Mouse (Mus musculus) midbrain, embryonic 13.5 days (tissue): ENCODE data around the gene Stk19. TPM values are rescaled to one million over a fixed set of nuclear protein-coding genes. Genes with fewer than 3 reads are reported as not detected.

ENCODE experiments used
- ATAC-seq: fragments of 200-750 bp; cut with Nextera tagmentation; 2 replicates; pipeline ENCODE4 v1.8.0; 2017; ENCODE audit warnings: mild to moderate bottlenecking, moderate TSS enrichment, moderate library complexity
- H3K27ac ChIP-seq: fragments of 300-500 bp; sonication (generic); 2 replicates; pipeline ENCODE4 v1.5.1; 2015; ENCODE audit warnings: inconsistent platforms, mild to moderate bottlenecking, moderate library complexity
- H3K27me3 ChIP-seq: fragments of 300-500 bp; sonication (generic); 2 replicates; pipeline ENCODE4 v1.6.1; 2015; ENCODE audit warnings: mild to moderate bottlenecking, inconsistent platforms
- H3K36me3 ChIP-seq: fragments of 300-500 bp; sonication (generic); 2 replicates; pipeline ENCODE4 v1.6.1; 2015; ENCODE audit warnings: mild to moderate bottlenecking, inconsistent platforms
- H3K4me1 ChIP-seq: fragments of 300-500 bp; sonication (generic); replicated peaks from 2 replicates; pipeline ENCODE4 v1.6.1; 2015; ENCODE audit warnings: inconsistent platforms
- H3K4me2 ChIP-seq: fragments of 300-500 bp; sonication (generic); replicated peaks from 2 replicates; pipeline ENCODE4 v1.6.1; 2015; ENCODE audit warnings: moderate library complexity, mild to moderate bottlenecking, inconsistent platforms
- H3K4me3 ChIP-seq: fragments of 300-500 bp; sonication (generic); replicated peaks from 2 replicates; pipeline ENCODE4 v1.5.1; 2015; ENCODE audit warnings: mild to moderate bottlenecking, inconsistent platforms
- H3K9ac ChIP-seq: fragments of 300-500 bp; sonication (generic); replicated peaks from 2 replicates; pipeline ENCODE4 v1.6.1; 2015; ENCODE audit warnings: mild to moderate bottlenecking, inconsistent platforms
- H3K9me3 ChIP-seq: fragments of 300-500 bp; sonication (generic); 2 replicates; pipeline ENCODE4 v1.6.1; 2016; ENCODE audit warnings: mild to moderate bottlenecking, inconsistent platforms
- whole genome bisulfite sequencing: fragments of 180-500 bp; shearing (Covaris S2); methylation state at CpG from one replicate; pipeline ENCODE4 v1.1.7; 2015; 5-methylcytosine and 5-hydroxymethylcytosine counted together
- microRNA-seq: library from miRNA; unstranded; fragments of <30 nt; microRNA quantifications from one replicate; pipeline ENCODE4, GENCODE M21; 2016
- polyA plus RNA-seq: library from polyadenylated mRNA; unstranded; fragments of >200 nt; fragmentation: Nextera tagmentation; extraction: Ambion mirVana; gene quantifications from 2 replicates; pipeline ENCODE4 v1.2.1, GENCODE M21; 2015

The Stk19 gene
- polyA plus RNA-seq, 1 experiment from 2014 or later, result 40.5 TPM

GRCm38 (mm10) chr17:34777680-34778325, 58.9 kb downstream of the Stk19 start:
- no peak for ATAC-seq
- Histone ChIP-seq H3K4me1 (no peaks in the 10 kb centered on the region), H3K27ac (no peak overlapping the region), H3K4me2 (no peak overlapping the region), H3K9ac (no peak overlapping the region), H3K4me3 (no peak overlapping the region), H3K27me3 (no peaks in the 10 kb centered on the region), H3K9me3 (peaks cover 6% of the 10 kb centered on the region; the same call in 1 of the 2 replicates), H3K36me3 (no peaks in the 10 kb centered on the region)
- WGBS, result 80% methylated on average over 9 of the region's 9 CpGs

Small RNA genes within 50 kb of the gene (microRNA-seq; reads per million reads assigned to microRNA genes)
- not detected for gene Mir6970
- 2.7 reads per million, percentile 9 among the genes with 10 or more reads in this experiment for gene Mir6971
- gene Mir6972, result not detected

Other genes starting within 250 kb of the Stk19 start
- gene Gpsm3, start 247.1 kb downstream of the Stk19 start, polyA plus RNA-seq, result 2.8 and 3.4 TPM in 2 replicates
- gene Pbx2, start 245.7 kb downstream of the Stk19 start, polyA plus RNA-seq, result 13.3 and 15.3 TPM in 2 replicates
- 1.5 and 2.2 TPM in 2 replicates for gene Ager, start 239.1 kb downstream of the Stk19 start, polyA plus RNA-seq
- gene Rnf5, start 233.3 kb downstream of the Stk19 start, polyA plus RNA-seq, result 324 and 337 TPM in 2 replicates
- gene Agpat1, start 232.7 kb downstream of the Stk19 start, polyA plus RNA-seq, result 86.0 and 100 TPM in 2 replicates
- gene Egfl8, start 221.0 kb downstream of the Stk19 start, polyA plus RNA-seq, result 6.8 and 8.6 TPM in 2 replicates
- 22.3 and 23.3 TPM in 2 replicates for gene Ppt2, start 208.4 kb downstream of the Stk19 start, polyA plus RNA-seq
- 7.4 and 7.5 TPM in 2 replicates for gene Prrt1, start 207.4 kb downstream of the Stk19 start, polyA plus RNA-seq
- gene Fkbpl, start 192.2 kb downstream of the Stk19 start, polyA plus RNA-seq, result 17.0 and 18.9 TPM in 2 replicates
- gene Atf6b, start 189.8 kb downstream of the Stk19 start, polyA plus RNA-seq, result 118 and 122 TPM in 2 replicates
- 0.08 and 0.10 TPM in 2 replicates for gene Tnxb, start 166.4 kb downstream of the Stk19 start, polyA plus RNA-seq
- gene C4b, start 93.1 kb downstream of the Stk19 start, polyA plus RNA-seq, result not detected in 2 replicates
- gene Cyp21a1, start 32.4 kb downstream of the Stk19 start, polyA plus RNA-seq, result not detected in 2 replicates
- 74.7 and 76.1 TPM in 2 replicates for gene Dxo, start 74 bp upstream of the Stk19 start, polyA plus RNA-seq
- 59.3 and 61.3 TPM in 2 replicates for gene Skiv2l, start 13.3 kb upstream of the Stk19 start, polyA plus RNA-seq
- 95.0 and 100 TPM in 2 replicates for gene Nelfe, start 13.4 kb upstream of the Stk19 start, polyA plus RNA-seq
- 1.7 and 2.2 TPM in 2 replicates for gene Cfb, start 25.6 kb upstream of the Stk19 start, polyA plus RNA-seq
- 13.2 and 16.3 TPM in 2 replicates for gene Zbtb12, start 42.5 kb upstream of the Stk19 start, polyA plus RNA-seq
- gene Gm20547, start 45.1 kb upstream of the Stk19 start, polyA plus RNA-seq, result 0.08 TPM in 1 of 2 replicates, not detected in the other
- 1.2 and 2.1 TPM in 2 replicates for gene C2, start 61.3 kb upstream of the Stk19 start, polyA plus RNA-seq
- 105 and 114 TPM in 2 replicates for gene Ehmt2, start 61.5 kb upstream of the Stk19 start, polyA plus RNA-seq
- 0.09 TPM in 1 of 2 replicates, not detected in the other for gene Slc44a4, start 77.5 kb upstream of the Stk19 start, polyA plus RNA-seq
- gene Neu1, start 94.3 kb upstream of the Stk19 start, polyA plus RNA-seq, result 25.5 and 25.9 TPM in 2 replicates
- gene Hspa1b, start 122.3 kb upstream of the Stk19 start, polyA plus RNA-seq, result 0.10 and 0.11 TPM in 2 replicates
- gene Gm20481, start 133.0 kb upstream of the Stk19 start, polyA plus RNA-seq, result not detected in 2 replicates
- 2.8 and 2.9 TPM in 2 replicates for gene Hspa1a, start 135.2 kb upstream of the Stk19 start, polyA plus RNA-seq
- 0.55 and 1.5 TPM in 2 replicates for gene Hspa1l, start 135.8 kb upstream of the Stk19 start, polyA plus RNA-seq
- 141 and 150 TPM in 2 replicates for gene Lsm2, start 144.9 kb upstream of the Stk19 start, polyA plus RNA-seq
- 61.0 and 69.1 TPM in 2 replicates for gene Vars, start 164.0 kb upstream of the Stk19 start, polyA plus RNA-seq
- gene Vwa7, start 179.6 kb upstream of the Stk19 start, polyA plus RNA-seq, result 0.13 and 0.20 TPM in 2 replicates
- 3.8 and 4.3 TPM in 2 replicates for gene Sapcd1, start 191.1 kb upstream of the Stk19 start, polyA plus RNA-seq
- gene Msh5, start 209.8 kb upstream of the Stk19 start, polyA plus RNA-seq, result 3.3 and 3.7 TPM in 2 replicates
- 93.7 and 99.6 TPM in 2 replicates for gene Clic1, start 213.0 kb upstream of the Stk19 start, polyA plus RNA-seq
- gene Ddah2, start 222.1 kb upstream of the Stk19 start, polyA plus RNA-seq, result 501 and 531 TPM in 2 replicates
- gene Ly6g6c, start 228.4 kb upstream of the Stk19 start, polyA plus RNA-seq, result not detected in 2 replicates
- 0.45 and 0.50 TPM in 2 replicates for gene Mpig6b, start 229.2 kb upstream of the Stk19 start, polyA plus RNA-seq
- gene Ly6g6e, start 240.0 kb upstream of the Stk19 start, polyA plus RNA-seq, result 0.18 and 0.32 TPM in 2 replicates
- gene Ly6g6d, start 241.1 kb upstream of the Stk19 start, polyA plus RNA-seq, result 1.0 and 1.9 TPM in 2 replicates
- 0.18 and 0.19 TPM in 2 replicates for gene Ly6g6f, start 248.7 kb upstream of the Stk19 start, polyA plus RNA-seq